Mouse (Mus musculus) gastrocnemius, postnatal 14 days (tissue): ENCODE data around the gene Slx1b. TPM values are rescaled to one million over a fixed set of nuclear protein-coding genes. Genes with fewer than 3 reads are reported as not detected.

ENCODE experiments used
- DNase-seq: peaks from one replicate; pipeline ENCODE4 v3.0.0; 2021; ENCODE audit warnings: mixed read lengths
- intact Hi-C: fragments of 180-260 bp; cut with DNase I; formaldehyde crosslinking; loops from one replicate; pipeline ENCODE4 v1.15.1; 2025; ENCODE audit warnings: low total_unique reads
- total RNA-seq, 2 experiments: library from RNA; stranded (reverse); gene quantifications; 2 replicates each; pipeline ENCODE4 v1.2.3; 2021

Gene Slx1b
- total RNA-seq, 2 experiments from 2014 or later, result 3.7 to 4.6 TPM

GRCm38 (mm10) chr7:126704121-126704980, 8.8 kb upstream of the Slx1b start:
- intact Hi-C loops, result loop anchor here (5.0 kb wide), 1 partner anchor 127 kb away; no protein-coding TSS in a partner anchor

GRCm38 (mm10) chr7:126703757-126704077, 8.1 kb upstream of the Slx1b start:
- DNase-seq, result no peak
- intact Hi-C loops, result loop anchor here (5.0 kb wide), 1 partner anchor 126 kb away; no protein-coding TSS in a partner anchor

More at GRCm38 (mm10) chr7:126704121-126704980, 8.8 kb upstream of the Slx1b start:
- peak; percentile 80 for DNase-seq

- intact Hi-C loops, result loop anchor here (5.0 kb wide), 1 partner anchor 126 kb away; no protein-coding TSS in a partner anchor
Measured at GRCm38 (mm10) chr7:126702861-126703756, 7.5 kb upstream of the Slx1b start.

GRCm38 (mm10) chr7:126702358-126702757, 6.8 kb upstream of the Slx1b start:
- no peak for DNase-seq
- intact Hi-C loops, result loop anchor here (5.0 kb wide), 1 partner anchor 125 kb away; no protein-coding TSS in a partner anchor

More at GRCm38 (mm10) chr7:126702861-126703756, 7.5 kb upstream of the Slx1b start:
- no peak for DNase-seq

GRCm38 (mm10) chr7:126701559-126702357, 6.2 kb upstream of the Slx1b start:
- DNase-seq, result no peak
- intact Hi-C loops, result loop anchor here (5.0 kb wide), 1 partner anchor 124 kb away; no protein-coding TSS in a partner anchor

- intact Hi-C loops, result loop anchor here (5.0 kb wide), 1 partner anchor 124 kb away; no protein-coding TSS in a partner anchor
- DNase-seq, result peak; percentile 88
Measured at GRCm38 (mm10) chr7:126701070-126701469, 5.5 kb upstream of the Slx1b start.

GRCm38 (mm10) chr7:126700063-126701015, 4.8 kb upstream of the Slx1b start:
- intact Hi-C loops, result loop anchor here (5.0 kb wide), 1 partner anchor 123 kb away; no protein-coding TSS in a partner anchor

GRCm38 (mm10) chr7:126697838-126698237, 2.3 kb upstream of the Slx1b start:
- DNase-seq, result no peak
- intact Hi-C loops, result no loop called here

More at GRCm38 (mm10) chr7:126700063-126701015, 4.8 kb upstream of the Slx1b start:
- DNase-seq, result no peak

- intact Hi-C loops, result no loop called here
- DNase-seq, result no peak
Measured at GRCm38 (mm10) chr7:126696886-126697285, 1.3 kb upstream of the Slx1b start.

- no peak for DNase-seq
- intact Hi-C loops, result no loop called here
Measured at GRCm38 (mm10) chr7:126696303-126696702, 719 bp upstream of the Slx1b start.

GRCm38 (mm10) chr7:126695210-126695611, 373 bp downstream of the Slx1b start, which contains the start of gene Bola2:
Gene Bola2, plus strand, starts transcription at chr7:126695401.
- DNase-seq, result peak; percentile 71
- intact Hi-C loops, result no loop called here

- DNase-seq, result no peak
- intact Hi-C loops, result loop anchor here (5.0 kb wide), 1 partner anchor 42 kb away; no protein-coding TSS in a partner anchor
Measured at GRCm38 (mm10) chr7:126694441-126695051, 1.0 kb downstream of the Slx1b start.

GRCm38 (mm10) chr7:126693781-126694180, 1.8 kb downstream of the Slx1b start:
- intact Hi-C loops, result loop anchor here (5.0 kb wide), 1 partner anchor 41 kb away; no protein-coding TSS in a partner anchor
- DNase-seq, result no peak

- DNase-seq, result peak; percentile 81
- intact Hi-C loops, result loop anchor here (5.0 kb wide), 1 partner anchor 41 kb away; no protein-coding TSS in a partner anchor
Measured at GRCm38 (mm10) chr7:126693256-126693655, 2.3 kb downstream of the Slx1b start.

GRCm38 (mm10) chr7:126692426-126692825, 3.2 kb downstream of the Slx1b start:
- intact Hi-C loops, result loop anchor here (5.0 kb wide), 1 partner anchor 40 kb away; no protein-coding TSS in a partner anchor

GRCm38 (mm10) chr7:126691676-126692075, 3.9 kb downstream of the Slx1b start:
- DNase-seq, result no peak
- intact Hi-C loops, result loop anchor here (5.0 kb wide), 1 partner anchor 39 kb away; no protein-coding TSS in a partner anchor

More at GRCm38 (mm10) chr7:126692426-126692825, 3.2 kb downstream of the Slx1b start:
- no peak for DNase-seq

GRCm38 (mm10) chr7:126690737-126691136, 4.8 kb downstream of the Slx1b start:
- intact Hi-C loops, result loop anchor here (5.0 kb wide), 1 partner anchor 38 kb away; no protein-coding TSS in a partner anchor

More at GRCm38 (mm10) chr7:126690737-126691136, 4.8 kb downstream of the Slx1b start:
- DNase-seq, result no peak
